Mouse (Mus musculus) midbrain, embryonic 15.5 days (tissue): ENCODE results near the gene Apoc2. TPM values are rescaled to one million over a fixed set of nuclear protein-coding genes. Genes with fewer than 3 reads are reported as not detected.
"Not testable (repeated sequence)": the region's sequence is repeated elsewhere in the genome, so short reads cannot be mapped to it uniquely, and the experiment has no call there.

ENCODE experiments used
- ATAC-seq: fragments of 200-750 bp; cut with Nextera tagmentation; replicated peaks from 2 replicates; pipeline ENCODE4 v1.8.0; 2017; ENCODE audit warnings: moderate TSS enrichment
- H3K27ac ChIP-seq: fragments of 300-500 bp; sonication (generic); 2 replicates; pipeline ENCODE4 v1.5.1; 2015; ENCODE audit warnings: mild to moderate bottlenecking, inconsistent platforms
- H3K27me3 ChIP-seq: fragments of 300-500 bp; sonication (generic); replicated peaks from 2 replicates; pipeline ENCODE4 v1.6.1; 2015; ENCODE audit warnings: inconsistent platforms
- H3K36me3 ChIP-seq: fragments of 300-500 bp; sonication (generic); replicated peaks from 2 replicates; pipeline ENCODE4 v1.6.1; 2015; ENCODE audit warnings: inconsistent platforms
- H3K4me1 ChIP-seq: fragments of 300-500 bp; sonication (generic); 2 replicates; pipeline ENCODE4 v1.6.1; 2015; ENCODE audit warnings: inconsistent platforms
- H3K4me2 ChIP-seq: fragments of 300-500 bp; sonication (generic); 2 replicates; pipeline ENCODE4 v1.6.1; 2015; ENCODE audit warnings: inconsistent platforms, mild to moderate bottlenecking, moderate library complexity
- H3K4me3 ChIP-seq: fragments of 300-500 bp; sonication (generic); 2 replicates; pipeline ENCODE4 v1.5.1; 2015; ENCODE audit warnings: mild to moderate bottlenecking, inconsistent platforms
- H3K9ac ChIP-seq: fragments of 300-500 bp; sonication (generic); 2 replicates; pipeline ENCODE4 v1.6.1; 2015; ENCODE audit warnings: mild to moderate bottlenecking, inconsistent platforms
- H3K9me3 ChIP-seq: fragments of 300-500 bp; sonication (generic); 2 replicates; pipeline ENCODE4 v1.6.1; 2016; ENCODE audit warnings: inconsistent platforms
- WGBS: fragments of 180-500 bp; shearing (Covaris S2); methylation state at CpG from one replicate; pipeline ENCODE4 v1.1.7; 2015; ENCODE audit warnings: mixed read lengths; 5-methylcytosine and 5-hydroxymethylcytosine counted together
- polyA plus RNA-seq: library from polyadenylated mRNA; unstranded; fragments of >200 nt; fragmentation: Nextera tagmentation; extraction: Ambion mirVana; gene quantifications from 2 replicates; pipeline ENCODE4 v1.2.1, GENCODE M21; 2015

Gene Apoc2
- polyA plus RNA-seq, 1 experiment from 2014 or later, result not detected

DNA sequence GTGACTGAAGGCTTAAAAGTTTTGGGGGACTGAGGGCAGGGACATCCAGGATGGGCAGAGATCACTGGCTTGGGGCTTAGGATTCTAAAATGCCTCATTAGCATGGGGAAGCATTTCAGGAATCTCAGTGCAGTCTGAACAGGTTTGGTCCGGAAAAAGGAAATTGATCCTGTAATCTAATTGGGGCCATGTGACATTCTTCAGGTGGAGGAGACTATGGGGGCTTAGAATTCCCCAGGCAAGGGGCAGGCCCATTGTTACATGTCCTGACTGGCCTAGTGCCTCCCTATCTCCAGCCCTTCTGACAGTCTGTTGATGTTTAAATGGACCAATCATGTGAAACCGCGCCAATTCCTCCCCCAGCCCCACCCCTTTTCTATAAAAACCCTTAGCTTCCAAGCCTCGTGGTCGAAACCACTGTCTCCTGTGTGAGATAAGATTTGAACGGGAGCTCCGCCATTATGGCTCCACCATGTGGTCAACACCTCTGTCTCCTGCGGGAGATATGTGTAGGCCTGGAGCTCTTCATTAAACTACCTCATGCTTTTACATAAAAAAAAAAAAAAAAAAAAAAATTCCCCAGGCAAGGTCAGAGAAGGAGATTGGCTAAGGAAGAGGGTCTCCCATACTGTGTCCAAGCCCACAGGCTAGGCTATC, 9.3 kb upstream of the Apoc2 start:
- H3K27me3 ChIP-seq, H3K4me3 ChIP-seq, H3K9me3 ChIP-seq, H3K9ac ChIP-seq, H3K4me2 ChIP-seq, H3K36me3 ChIP-seq, ATAC-seq, H3K27ac ChIP-seq, H3K4me1 ChIP-seq: not testable (repeated sequence)
- WGBS, result 80% methylated on average over 8 of the region's 8 CpGs

DNA sequence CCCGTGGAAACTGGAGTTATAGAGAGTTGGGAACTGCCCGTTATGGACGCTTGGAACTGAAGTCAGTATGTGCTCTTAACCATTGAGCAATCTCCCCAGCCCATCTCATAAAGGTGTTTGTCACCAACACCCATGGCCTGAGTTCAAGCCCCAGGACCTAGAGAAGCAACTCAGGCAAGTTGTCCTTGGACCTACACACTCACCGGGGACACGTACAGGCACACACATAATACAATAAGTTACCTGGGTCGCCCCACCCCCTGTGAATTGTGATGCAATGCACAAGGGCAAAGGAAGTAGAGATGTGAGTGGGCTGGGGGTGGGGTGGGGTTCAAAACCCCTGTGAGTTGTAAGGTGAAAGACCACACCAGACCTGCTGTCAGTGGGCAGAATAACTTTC, 8.8 kb upstream of the Apoc2 start:
- no peaks in the 10 kb centered on the region for H3K27me3 ChIP-seq

DNA sequence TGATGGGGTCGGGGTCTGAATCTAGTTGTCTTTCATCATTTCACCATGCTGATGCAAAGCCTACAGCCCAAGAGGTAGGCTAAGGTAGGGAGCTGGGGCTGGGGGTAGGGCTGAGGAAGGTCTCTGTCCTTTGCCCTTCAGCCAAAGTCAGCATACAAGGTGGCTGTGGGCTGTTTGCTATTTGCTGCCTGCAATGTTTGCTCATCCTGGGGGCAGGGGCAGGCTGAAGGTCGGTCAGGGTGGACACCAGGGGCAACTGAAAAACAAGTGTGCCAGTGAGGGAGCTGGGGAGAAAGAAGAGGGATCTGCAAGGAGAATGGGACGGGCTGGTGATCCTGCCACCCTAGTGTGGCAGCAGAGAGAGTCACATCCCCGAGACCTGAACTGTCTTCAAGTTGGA, 7.6 kb upstream of the Apoc2 start:
- Histone ChIP-seq H3K9me3 (no peaks in the 10 kb centered on the region), H3K36me3 (no peaks in the 10 kb centered on the region), H3K9ac (no peak overlapping the region), H3K27ac (no peak overlapping the region), H3K27me3 (no peaks in the 10 kb centered on the region), H3K4me2 (no peak overlapping the region), H3K4me3 (no peak overlapping the region), H3K4me1 (no peaks in the 10 kb centered on the region)
- 69% methylated on average over 4 of the region's 4 CpGs for WGBS
- ATAC-seq, result no peak

More for the DNA sequence above, 8.8 kb upstream of the Apoc2 start:
- no peak overlapping the region for H3K4me3 ChIP-seq
- 92% methylated on average over 6 of the region's 6 CpGs for WGBS
- ATAC-seq, result no peak
- H3K4me1 ChIP-seq, result no peaks in the 10 kb centered on the region
- no peaks in the 10 kb centered on the region for H3K9me3 ChIP-seq
- no peak overlapping the region for H3K9ac ChIP-seq
- no peaks in the 10 kb centered on the region for H3K36me3 ChIP-seq
- no peak overlapping the region for H3K27ac ChIP-seq
- no peak overlapping the region for H3K4me2 ChIP-seq

DNA sequence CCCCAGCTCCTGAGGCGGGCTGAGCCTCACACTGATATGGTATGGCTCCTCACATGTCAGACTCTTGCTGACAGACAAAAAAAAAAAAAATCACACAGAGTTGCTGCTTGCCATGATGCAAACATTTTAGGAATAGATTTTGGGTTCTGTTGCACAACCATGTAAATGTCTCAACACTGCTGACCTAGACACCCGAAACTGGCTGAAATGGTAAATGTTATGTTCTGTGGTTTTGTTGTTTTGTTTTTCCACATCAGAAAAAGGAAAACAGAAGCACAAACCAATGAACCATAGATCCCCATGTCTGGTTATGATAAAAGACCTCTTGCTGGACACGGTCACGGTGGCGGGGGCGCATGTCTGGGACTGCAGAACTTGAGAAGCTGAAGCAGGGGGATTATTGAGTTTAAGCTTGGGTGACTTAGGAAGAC, 6.0 kb upstream of the Apoc2 start:
- Histone ChIP-seq H3K4me2 (no peak overlapping the region), H3K4me3 (no peak overlapping the region), H3K27ac (no peak overlapping the region), H3K4me1 (no peaks in the 10 kb centered on the region), H3K27me3 (no peaks in the 10 kb centered on the region), H3K9me3 (no peaks in the 10 kb centered on the region), H3K36me3 (no peaks in the 10 kb centered on the region), H3K9ac (no peak overlapping the region)
- WGBS, result 87% methylated on average over 6 of the region's 6 CpGs
- no peak for ATAC-seq

DNA sequence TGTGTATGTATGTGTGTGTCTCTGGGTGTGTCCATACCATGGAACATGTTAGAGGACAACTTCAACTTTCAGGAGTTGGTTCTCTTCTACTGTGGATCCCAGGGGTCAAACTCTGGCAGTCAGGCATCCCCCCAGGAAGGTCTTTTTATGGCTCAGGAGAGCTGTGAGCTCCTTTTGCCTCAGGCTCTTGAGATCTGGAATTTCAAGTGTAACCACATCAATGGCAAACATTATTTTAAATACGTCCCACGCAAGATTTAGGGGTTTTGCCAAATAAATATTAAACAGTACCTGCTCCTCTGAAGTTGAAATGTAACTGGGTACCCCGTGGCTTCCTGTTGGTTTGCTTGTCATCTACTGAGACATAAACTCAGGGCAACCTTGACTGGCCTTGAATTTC, 5.2 kb upstream of the Apoc2 start:
- Histone ChIP-seq H3K4me2 (no peak overlapping the region), H3K27ac (no peak overlapping the region), H3K9me3 (no peaks in the 10 kb centered on the region), H3K27me3 (no peaks in the 10 kb centered on the region), H3K36me3 (no peaks in the 10 kb centered on the region), H3K4me1 (no peaks in the 10 kb centered on the region), H3K4me3 (no peak overlapping the region), H3K9ac (no peak overlapping the region)
- ATAC-seq, result no peak
- 79% methylated on average over 3 of the region's 3 CpGs for WGBS

DNA sequence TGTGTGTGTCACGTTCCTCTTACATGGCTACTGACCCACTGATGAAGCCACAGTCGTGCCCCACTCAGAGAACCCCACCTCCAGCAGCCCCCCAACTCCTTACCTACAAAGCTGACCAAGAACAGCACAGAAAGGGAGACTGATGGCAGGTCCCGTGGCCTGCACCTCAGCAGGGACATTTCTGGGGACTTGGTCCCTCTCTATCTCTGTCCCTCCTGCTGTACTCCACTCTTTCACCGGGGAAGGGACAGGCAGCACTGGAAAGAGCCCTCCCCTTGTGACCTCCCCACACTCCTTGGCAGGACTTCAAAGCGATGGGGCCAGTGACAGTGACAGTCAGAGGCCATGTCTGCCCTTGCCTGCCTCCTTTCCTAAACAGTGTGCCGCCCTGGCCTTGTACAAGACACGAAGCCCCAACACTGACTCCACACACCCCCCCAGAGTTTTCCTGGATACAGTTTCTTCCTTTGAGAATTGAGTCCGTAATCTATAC, 3.5 kb upstream of the Apoc2 start, which contains the start of the genes Gm44805 and Apoc4:
Gene Gm44805, minus strand, starts transcription at position 222 of the 493 bp plus-strand sequence.
Gene Apoc4, minus strand, starts transcription at position 278 of the 493 bp plus-strand sequence.
- H3K4me1 ChIP-seq, result no peaks in the 10 kb centered on the region
- no peak within 1 kb of the TSS for H3K27ac ChIP-seq
- H3K27me3 ChIP-seq, result no peaks in the 10 kb centered on the region
- no peak within 1 kb of the TSS for H3K4me3 ChIP-seq
- H3K4me2 ChIP-seq, result no peak within 1 kb of the TSS
- no peaks in the 10 kb centered on the region for H3K36me3 ChIP-seq
- no peaks in the 10 kb centered on the region for H3K9me3 ChIP-seq
- no peak within 1 kb of the TSS for H3K9ac ChIP-seq
- WGBS, result 66% methylated on average over 8 of the region's 8 CpGs
- ATAC-seq, result no peak

DNA sequence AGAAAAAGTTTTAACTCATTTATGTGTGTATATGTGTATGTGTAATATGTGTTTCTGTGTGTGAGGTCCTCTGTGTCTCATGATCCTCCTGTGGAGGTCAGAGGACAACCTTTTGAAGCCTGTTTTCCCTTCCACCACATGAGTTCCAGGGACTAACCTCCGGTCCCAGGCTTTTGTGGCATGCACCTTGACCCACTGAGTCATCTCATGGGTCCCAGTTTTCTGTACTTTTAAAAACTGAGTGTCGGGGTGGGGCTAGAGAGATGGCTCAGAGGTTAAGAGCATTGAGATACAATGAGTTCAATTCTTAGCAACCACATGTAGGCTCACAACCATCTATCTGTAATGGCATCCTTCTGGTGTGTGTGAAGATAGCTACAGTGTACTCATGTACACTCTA, 3.0 kb upstream of the Apoc2 start:
- WGBS, result 92% methylated on average over 2 of the region's 2 CpGs
- no peak overlapping the region for H3K4me3 ChIP-seq
- no peaks in the 10 kb centered on the region for H3K9me3 ChIP-seq
- no peak overlapping the region for H3K4me2 ChIP-seq
- no peaks in the 10 kb centered on the region for H3K27me3 ChIP-seq
- H3K4me1 ChIP-seq, result no peaks in the 10 kb centered on the region
- no peak for ATAC-seq
- no peak overlapping the region for H3K27ac ChIP-seq
- H3K36me3 ChIP-seq, result no peaks in the 10 kb centered on the region
- no peak overlapping the region for H3K9ac ChIP-seq

DNA sequence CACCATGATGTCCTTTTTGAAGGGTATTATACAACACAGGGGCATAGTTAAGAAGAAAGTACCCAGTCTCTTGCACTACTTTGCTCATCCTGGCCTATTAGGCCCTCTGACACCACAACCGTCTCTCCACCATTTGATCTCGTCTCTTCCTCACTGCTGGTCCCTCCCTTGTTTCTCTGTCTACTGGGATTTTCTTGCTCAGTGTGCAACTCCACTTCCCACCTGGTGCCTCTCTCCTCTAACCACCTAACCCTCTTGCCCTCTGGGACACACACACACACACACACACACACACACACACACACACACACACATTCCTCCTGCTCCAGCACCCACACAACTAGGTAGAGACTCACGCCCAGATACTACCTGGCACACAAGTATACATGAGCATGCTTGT, 1.2 kb upstream of the Apoc2 start:
- no peak for ATAC-seq
- Histone ChIP-seq H3K4me2 (no peak overlapping the region), H3K27me3 (no peaks in the 10 kb centered on the region)

DNA sequence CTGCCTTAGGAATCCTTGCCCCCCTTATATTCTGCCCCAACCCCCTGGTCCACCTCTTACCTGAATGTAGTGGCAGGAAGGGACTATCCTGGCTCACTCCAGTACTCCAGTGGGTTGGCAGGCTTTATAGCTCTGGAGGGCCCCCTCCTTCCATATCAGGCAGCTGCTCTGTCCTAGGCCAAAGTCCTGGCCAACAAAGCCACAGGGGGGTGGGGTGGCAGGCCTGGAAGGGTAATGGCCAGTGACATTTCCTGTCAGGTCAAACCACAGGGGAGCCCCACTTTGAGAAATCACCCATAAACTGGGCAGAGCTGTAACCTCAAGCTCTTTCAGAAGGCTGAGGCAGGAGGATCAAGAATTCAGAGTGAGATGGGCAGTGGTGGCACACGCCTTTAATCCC, 1.1 kb downstream of the Apoc2 start:
- 75% methylated on average over 1 of the region's 1 CpGs for WGBS
- Histone ChIP-seq H3K36me3 (no peaks in the 10 kb centered on the region), H3K27ac (no peak overlapping the region), H3K9me3 (no peaks in the 10 kb centered on the region), H3K27me3 (no peaks in the 10 kb centered on the region), H3K9ac (no peak overlapping the region), H3K4me2 (no peak overlapping the region), H3K4me3 (no peak overlapping the region), H3K4me1 (no peaks in the 10 kb centered on the region)
- no peak for ATAC-seq

More for the DNA sequence above, 1.2 kb upstream of the Apoc2 start:
- Histone ChIP-seq H3K27ac (no peak overlapping the region), H3K9ac (no peak overlapping the region), H3K9me3 (no peaks in the 10 kb centered on the region), H3K4me1 (no peaks in the 10 kb centered on the region), H3K4me3 (no peak overlapping the region), H3K36me3 (no peaks in the 10 kb centered on the region)
- 82% methylated on average over 3 of the region's 3 CpGs for WGBS

DNA sequence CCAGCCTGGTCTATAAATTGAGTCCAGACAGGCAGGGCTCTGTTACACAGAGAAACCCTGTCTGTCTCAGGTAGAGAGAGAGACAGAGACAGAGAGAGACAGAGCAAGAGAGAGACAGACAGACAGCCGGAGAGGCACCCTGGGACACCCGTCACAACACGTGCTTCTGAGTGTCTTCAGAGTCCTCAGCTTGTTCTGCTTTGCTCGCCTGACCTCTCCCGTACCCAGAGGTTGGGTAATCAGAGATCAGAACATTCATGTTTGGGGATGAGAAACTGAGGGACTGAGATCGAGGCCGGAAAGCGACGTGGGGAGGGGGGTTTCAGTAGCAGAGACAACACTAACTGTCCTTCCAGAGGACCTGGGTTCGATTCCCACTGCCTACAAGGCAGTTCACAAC, 1.9 kb downstream of the Apoc2 start:
- H3K4me2 ChIP-seq, result no peak overlapping the region
- no peak overlapping the region for H3K4me3 ChIP-seq
- H3K4me1 ChIP-seq, result no peaks in the 10 kb centered on the region
- WGBS, result 83% methylated on average over 10 of the region's 10 CpGs
- no peaks in the 10 kb centered on the region for H3K36me3 ChIP-seq
- H3K9me3 ChIP-seq, result no peaks in the 10 kb centered on the region
- H3K27ac ChIP-seq, result no peak overlapping the region
- H3K27me3 ChIP-seq, result no peaks in the 10 kb centered on the region
- no peak for ATAC-seq
- no peak overlapping the region for H3K9ac ChIP-seq

DNA sequence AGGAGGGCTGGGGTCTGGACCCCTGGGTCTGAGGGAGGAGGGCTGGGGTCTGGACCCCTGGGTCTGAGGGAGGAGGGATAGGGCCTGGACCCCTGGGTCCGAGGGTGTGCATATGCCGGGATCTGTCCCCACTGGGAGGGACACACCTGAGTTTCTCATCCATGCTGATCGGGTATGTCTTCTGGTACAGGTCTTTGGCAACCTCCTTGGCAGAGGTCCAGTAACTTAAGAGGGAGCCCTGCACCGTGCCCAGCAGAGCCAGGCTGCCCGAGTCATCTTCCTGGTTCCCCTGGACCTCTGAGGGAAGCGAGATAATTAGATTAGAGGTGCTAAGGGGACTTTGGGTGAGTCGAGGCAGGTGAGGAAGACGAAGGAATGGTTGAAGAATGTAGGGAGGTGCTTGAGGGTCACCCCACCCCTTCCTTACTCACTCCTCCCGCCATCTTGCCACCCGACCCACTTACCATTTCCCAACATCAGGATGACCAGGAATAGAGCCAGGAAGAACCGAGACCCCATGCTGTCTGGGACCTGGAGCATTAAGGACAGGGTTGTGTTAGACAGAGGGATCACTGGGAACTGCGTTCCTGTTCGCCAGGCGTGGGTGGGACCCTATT, 4.5 kb downstream of the Apoc2 start:
- Histone ChIP-seq H3K9ac (no peak overlapping the region), H3K4me1 (peaks cover 4% of the 10 kb centered on the region; the same call in 1 of the 2 replicates), H3K9me3 (no peaks in the 10 kb centered on the region), H3K27ac (no peak overlapping the region), H3K36me3 (no peaks in the 10 kb centered on the region), H3K27me3 (no peaks in the 10 kb centered on the region), H3K4me2 (no peak overlapping the region), H3K4me3 (no peak overlapping the region)
- no peak for ATAC-seq
- 68% methylated on average over 14 of the region's 14 CpGs for WGBS

DNA sequence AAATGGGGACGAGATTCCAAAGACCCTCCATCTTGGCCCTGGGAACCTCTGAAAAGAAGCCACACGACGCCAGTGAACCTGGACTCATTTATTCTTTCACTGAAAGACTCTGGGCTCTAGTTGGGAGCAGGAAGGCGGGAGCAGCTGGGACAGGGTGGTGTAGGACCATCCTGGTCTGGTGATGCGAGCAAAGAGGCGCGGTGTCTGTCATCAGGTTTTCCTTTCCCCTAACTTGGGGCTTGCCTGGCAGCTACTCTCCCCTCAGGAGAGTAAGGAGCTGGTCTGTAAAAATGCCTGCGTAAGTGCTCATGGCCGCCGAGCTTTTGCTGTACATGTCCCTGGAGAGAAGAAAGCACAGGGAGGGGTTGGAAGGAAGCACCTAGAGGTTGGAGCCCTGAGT, 6.2 kb downstream of the Apoc2 start:
- Histone ChIP-seq H3K4me1 (peaks cover 4% of the 10 kb centered on the region; the same call in 1 of the 2 replicates), H3K27me3 (no peaks in the 10 kb centered on the region), H3K4me3 (no peak overlapping the region), H3K9ac (no peak overlapping the region), H3K9me3 (no peaks in the 10 kb centered on the region), H3K36me3 (no peaks in the 10 kb centered on the region), H3K4me2 (no peak overlapping the region), H3K27ac (no peak overlapping the region)
- WGBS, result 75% methylated on average over 10 of the region's 10 CpGs
- ATAC-seq, result no peak
